2 mouse cellular contexts compared by ENCODE assay signal in the genomic region with DNA sequence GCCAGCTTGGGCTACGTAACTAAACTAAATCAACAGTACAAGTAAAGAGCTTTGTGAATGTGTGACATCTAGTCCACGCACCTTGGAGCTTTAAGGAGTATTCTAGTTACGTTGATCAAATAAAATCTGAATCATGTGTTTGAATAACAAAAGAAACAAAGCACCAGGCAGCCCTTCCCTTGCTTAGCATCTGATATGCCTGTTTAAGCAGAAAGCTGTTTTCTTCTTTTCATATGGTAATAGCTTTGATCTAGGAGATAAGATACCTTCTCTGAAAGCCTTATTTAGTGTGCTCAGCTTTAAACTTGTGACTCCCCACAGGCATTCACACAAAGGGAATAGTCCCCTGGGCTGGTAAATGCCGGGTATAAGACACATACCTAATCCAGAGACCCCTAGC. TPM values are rescaled to one million over a fixed set of nuclear protein-coding genes. Genes with fewer than 3 reads are reported as not detected.
"Had no signal": no experiment of that assay in that cellular context is flagged by ENCODE, and none has a peak within 500 bp of the region (broad histone marks: within the 10 kb centered on the region; RNA-seq: fewer than 3 reads in every experiment).

No protein-coding gene starts in this region.

- ATAC-seq: liver, embryonic 12.5 days had no signal

RNA-seq across cellular contexts. Expression of a gene that starts 4.7 kb away (rescaled TPM):
- total RNA-seq: monocyte, adult 5-6 weeks had no signal
